Mouse (Mus musculus) granulocyte monocyte progenitor cell, adult 5-6 weeks (primary cell): ENCODE data around the gene Hdac9. TPM values are rescaled to one million over a fixed set of nuclear protein-coding genes. Genes with fewer than 3 reads are reported as not detected.

Experiments
- ATAC-seq: replicated peaks from 2 replicates; pipeline ENCODE4 v1.8.0; 2016; ENCODE audit warnings: mild to moderate bottlenecking, moderate TSS enrichment, inconsistent platforms; ENCODE audit not compliant: poor library complexity, severe bottlenecking
- total RNA-seq, 2 experiments: library from RNA; stranded (forward) in 1 of 2; stranded (reverse) in 1 of 2; fragments of 200-712, 200-1000 nt in 1 of 2; fragments of >200 nt in 1 of 2; fragmentation: Nextera tagmentation in 1 of 2; gene quantifications; 2 replicates each; pipeline ENCODE4 v1.2.3; 2014 to 2017

Gene Hdac9
- total RNA-seq, 2 experiments from 2014 or later, result 5.7 to 7.2 TPM

DNA sequence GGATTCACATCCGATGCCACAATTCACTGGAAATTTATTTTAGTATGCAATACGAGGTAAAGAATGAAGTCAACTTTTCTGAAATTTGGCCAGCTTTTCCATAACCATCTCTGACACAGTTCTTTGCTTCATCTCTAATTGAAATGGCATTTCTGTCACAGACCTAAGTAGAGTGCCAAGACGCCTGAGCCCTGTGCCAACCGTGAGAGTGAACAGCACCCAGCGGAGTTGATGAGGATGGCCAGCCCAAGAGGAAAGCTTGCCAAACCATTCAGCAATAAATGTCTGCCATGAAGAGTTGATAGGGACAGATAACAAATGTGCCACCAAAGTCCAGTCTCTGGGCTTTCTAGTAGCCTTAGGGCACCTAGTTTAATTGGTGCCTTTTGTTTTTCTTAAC is 297.8 kb downstream of the Hdac9 start:
- no peak for ATAC-seq

GRCm38 (mm10) chr12:34618321-34618720 is 298.6 kb downstream of the Hdac9 start:
- ATAC-seq, result no peak

DNA sequence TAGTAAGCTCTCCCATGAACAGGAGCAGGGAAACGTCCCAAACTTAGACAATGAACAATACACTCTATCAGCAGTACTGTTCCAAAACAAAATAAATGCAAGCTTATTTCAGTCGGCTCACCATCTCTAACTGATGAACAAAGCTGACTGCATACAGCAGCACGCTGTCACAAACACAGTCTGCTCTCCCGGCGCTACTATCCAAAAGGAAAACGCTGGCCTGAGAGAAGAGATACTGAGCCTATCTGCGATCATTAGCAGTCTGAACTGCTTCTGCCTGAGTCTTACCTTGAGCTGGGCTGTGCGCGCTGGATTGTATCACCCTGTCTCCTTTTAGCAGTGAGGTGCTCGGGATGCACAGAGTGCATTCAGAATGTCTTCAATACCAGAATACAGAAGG is 299.1 kb downstream of the Hdac9 start:
- no peak for ATAC-seq

DNA sequence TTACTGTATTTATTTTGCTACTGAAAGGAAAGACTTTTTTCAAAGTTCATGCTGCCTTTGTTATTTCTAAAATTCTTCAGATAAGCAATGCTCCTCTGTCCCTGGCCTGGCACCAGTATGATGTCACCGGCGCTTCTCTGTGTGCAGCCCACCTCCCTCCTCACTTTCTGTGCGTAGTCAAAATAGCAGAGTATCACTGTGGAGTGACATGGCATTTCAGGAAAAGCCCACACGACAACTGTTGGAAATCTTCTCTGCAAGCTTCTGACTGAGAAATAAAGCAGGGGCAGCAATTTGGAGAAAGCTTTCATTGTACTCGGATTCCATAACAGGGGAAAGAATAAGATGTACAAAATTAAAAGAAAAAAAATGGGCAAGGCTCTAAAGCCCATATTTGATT is 302.1 kb downstream of the Hdac9 start:
- no peak for ATAC-seq

DNA sequence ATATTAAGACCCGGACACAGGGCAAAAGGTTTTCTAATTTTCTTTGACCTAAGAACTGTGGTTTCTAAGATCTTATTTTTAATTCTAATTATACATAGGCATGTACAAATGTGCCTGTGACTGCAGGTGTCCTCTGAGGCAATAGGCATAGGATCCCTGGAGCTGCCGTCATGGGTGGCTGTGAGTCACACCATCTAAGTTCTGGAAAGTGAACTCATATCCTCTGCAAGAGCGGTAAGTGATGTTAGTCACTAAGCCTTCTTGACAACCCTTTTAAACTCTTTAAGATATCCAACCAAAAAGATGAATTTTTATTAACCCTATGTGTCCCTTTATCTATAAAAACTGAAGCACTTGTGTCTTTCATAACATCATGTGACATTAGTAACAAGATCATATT is 304.4 kb downstream of the Hdac9 start:
- no peak for ATAC-seq

- ATAC-seq, result no peak
These were observed 312.4 kb downstream of the Hdac9 start for GRCm38 (mm10) chr12:34604521-34604920.

- ATAC-seq, result no peak
These were observed 322.6 kb downstream of the Hdac9 start for GRCm38 (mm10) chr12:34594167-34594793.

DNA sequence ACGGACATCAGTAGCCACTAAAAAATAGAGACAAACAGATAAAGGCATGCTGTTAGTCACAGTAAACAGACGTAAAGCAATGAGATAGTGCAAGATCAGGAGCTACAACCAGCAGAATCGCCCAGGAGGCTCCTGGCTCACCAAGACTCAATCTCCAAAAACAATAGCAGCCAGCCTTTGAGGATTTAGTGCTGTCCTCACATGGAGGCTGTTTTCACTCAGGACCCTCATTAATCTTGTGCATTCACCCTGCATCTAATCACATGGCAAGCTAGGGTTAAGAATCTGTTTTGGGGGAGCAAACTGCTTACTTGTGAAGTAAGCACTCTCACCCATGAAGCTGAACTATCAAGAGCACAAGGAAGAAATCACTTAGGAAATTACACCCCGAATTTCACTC is 329.7 kb downstream of the Hdac9 start:
- no peak for ATAC-seq

- ATAC-seq, result no peak
These were observed 334.4 kb downstream of the Hdac9 start for GRCm38 (mm10) chr12:34582522-34582921.

GRCm38 (mm10) chr12:34579220-34579619 is 337.7 kb downstream of the Hdac9 start:
- no peak for ATAC-seq

GRCm38 (mm10) chr12:34571069-34571468 is 345.8 kb downstream of the Hdac9 start:
- no peak for ATAC-seq

- no peak for ATAC-seq
These were observed 347.4 kb downstream of the Hdac9 start for GRCm38 (mm10) chr12:34569472-34569871.

DNA sequence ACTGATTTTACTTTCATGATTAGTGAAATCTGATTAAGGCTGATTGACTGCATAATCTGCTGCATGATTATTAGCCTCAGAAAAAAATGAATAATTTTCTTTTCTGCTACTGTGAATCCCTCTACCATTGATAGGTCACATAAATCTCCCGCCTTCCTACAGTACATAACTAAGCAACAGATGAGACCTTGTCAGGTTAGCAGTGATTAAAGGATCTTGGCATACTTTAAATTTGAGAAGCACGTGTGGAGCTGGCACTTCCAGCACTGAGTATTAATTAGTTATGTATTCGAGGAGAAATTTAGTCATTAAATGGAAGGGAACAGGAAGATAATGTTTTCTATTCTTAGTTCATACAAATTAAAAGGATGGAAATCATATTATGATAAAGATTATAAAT is 347.8 kb downstream of the Hdac9 start:
- no peak for ATAC-seq

- no peak for ATAC-seq
These were observed 354.6 kb downstream of the Hdac9 start for GRCm38 (mm10) chr12:34562331-34562730.

GRCm38 (mm10) chr12:34559001-34559400 is 357.9 kb downstream of the Hdac9 start:
- no peak; the same call in 1 of the 2 replicates for ATAC-seq

DNA sequence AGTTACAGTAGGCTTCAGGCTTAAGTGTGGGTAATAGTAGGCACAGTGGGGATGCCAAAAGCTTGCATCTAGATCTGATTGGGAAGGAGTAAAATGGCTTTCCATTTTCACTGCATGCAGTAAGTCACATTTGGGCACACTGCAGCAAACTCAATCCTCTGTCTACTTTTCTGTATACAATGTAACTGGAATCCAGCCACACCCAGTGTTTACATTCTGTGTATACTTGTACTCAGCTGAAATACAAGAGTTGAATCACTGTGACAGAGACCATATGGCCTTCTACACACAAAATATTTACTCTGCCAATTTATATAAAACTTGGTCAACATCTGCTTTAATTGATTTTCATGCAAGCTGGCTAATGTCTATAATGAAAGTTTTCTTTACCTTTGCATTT is 362.1 kb downstream of the Hdac9 start:
- ATAC-seq, result no peak

- no peak for ATAC-seq
These were observed 366.6 kb downstream of the Hdac9 start for GRCm38 (mm10) chr12:34550268-34550667.

DNA sequence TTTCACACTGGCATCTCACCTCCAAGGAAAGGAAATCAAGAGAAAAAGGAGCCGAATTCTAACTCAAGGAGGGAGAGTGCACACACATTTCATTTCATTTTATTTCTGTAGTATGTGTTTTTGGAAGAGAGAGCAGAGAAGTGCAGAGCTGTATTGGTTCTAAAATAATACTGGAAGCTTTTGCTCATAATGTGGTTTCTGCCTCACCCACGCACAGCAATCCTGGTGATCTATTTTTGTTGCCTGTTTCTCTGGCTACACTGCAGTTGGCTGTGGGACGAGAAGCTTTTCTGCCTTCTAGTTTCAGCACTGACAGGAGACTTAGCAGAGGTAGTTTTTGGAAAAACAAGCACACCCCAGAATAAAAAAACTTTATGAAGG is 387.7 kb downstream of the Hdac9 start:
- no peak for ATAC-seq

GRCm38 (mm10) chr12:34528201-34529164 is 388.4 kb downstream of the Hdac9 start:
- ATAC-seq, result no peak

GRCm38 (mm10) chr12:34527761-34528160 is 389.1 kb downstream of the Hdac9 start:
- ATAC-seq, result no peak

DNA sequence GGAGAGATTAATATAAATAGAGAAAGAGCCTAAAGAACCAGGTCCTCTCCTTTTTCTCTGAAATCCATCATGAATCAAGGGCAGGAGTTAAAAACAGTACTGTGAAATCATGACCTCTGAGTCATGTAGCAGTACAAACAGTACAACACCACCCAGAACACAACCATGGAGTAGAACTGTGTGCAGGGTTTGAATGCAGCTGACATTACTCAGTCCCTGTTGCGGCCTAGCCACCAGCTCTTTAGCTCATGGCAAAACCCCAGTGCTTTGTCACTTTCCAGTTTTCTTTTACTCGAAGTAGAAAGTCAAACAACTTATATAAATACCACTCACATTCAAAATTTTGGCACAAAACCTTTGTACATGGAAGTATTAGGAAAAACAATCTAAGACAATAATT is 395.4 kb downstream of the Hdac9 start:
- no peak for ATAC-seq
